Mouse (Mus musculus) hindbrain, embryonic 10.5 days (tissue): Measurements from ENCODE around the gene Gm20671. TPM values are rescaled to one million over a fixed set of nuclear protein-coding genes. Genes with fewer than 3 reads are reported as not detected.
"Not testable (repeated sequence)": the region's sequence is repeated elsewhere in the genome, so short reads cannot be mapped to it uniquely, and the experiment has no call there.

Experiments
- DNase-seq: peaks from one replicate; pipeline ENCODE4 v3.0.0-alpha.2; 2017; ENCODE audit warnings: low spot score
- H3K27ac ChIP-seq: fragments of 300-500 bp; sonication (generic); 2 replicates; pipeline ENCODE4 v1.5.1; 2016; ENCODE audit warnings: mild to moderate bottlenecking, moderate library complexity
- H3K27me3 ChIP-seq: fragments of 300-500 bp; sonication (generic); 2 replicates; pipeline ENCODE4 v1.6.1; 2016; ENCODE audit warnings: mild to moderate bottlenecking; ENCODE audit not compliant: poor library complexity, insufficient read depth, severe bottlenecking
- H3K36me3 ChIP-seq: fragments of 300-500 bp; sonication (generic); 2 replicates; pipeline ENCODE4 v1.6.1; 2016; ENCODE audit warnings: mild to moderate bottlenecking, moderate library complexity
- H3K4me1 ChIP-seq: fragments of 300-500 bp; sonication (generic); replicated peaks from 2 replicates; pipeline ENCODE4 v1.6.1; 2016; ENCODE audit warnings: mild to moderate bottlenecking
- H3K4me3 ChIP-seq: fragments of 300-500 bp; sonication (generic); 2 replicates; pipeline ENCODE4 v1.5.1; 2016; ENCODE audit warnings: mild to moderate bottlenecking, moderate library complexity
- H3K9me3 ChIP-seq: fragments of 300-500 bp; sonication (generic); 2 replicates; pipeline ENCODE4 v1.6.1; 2016; ENCODE audit warnings: mild to moderate bottlenecking, moderate library complexity
- WGBS: fragments of 180-500 bp; shearing (Covaris S2); methylation state at CpG from one replicate; pipeline ENCODE4 v1.1.7; 2016; 5-methylcytosine and 5-hydroxymethylcytosine counted together
- polyA plus RNA-seq: library from polyadenylated mRNA; unstranded; fragments of >200 nt; fragmentation: Nextera tagmentation; extraction: Ambion mirVana; gene quantifications from 2 replicates; pipeline ENCODE4 v1.2.1, GENCODE M21; 2016

Gene Gm20671
- polyA plus RNA-seq, 1 experiment from 2014 or later: not detected

DNA sequence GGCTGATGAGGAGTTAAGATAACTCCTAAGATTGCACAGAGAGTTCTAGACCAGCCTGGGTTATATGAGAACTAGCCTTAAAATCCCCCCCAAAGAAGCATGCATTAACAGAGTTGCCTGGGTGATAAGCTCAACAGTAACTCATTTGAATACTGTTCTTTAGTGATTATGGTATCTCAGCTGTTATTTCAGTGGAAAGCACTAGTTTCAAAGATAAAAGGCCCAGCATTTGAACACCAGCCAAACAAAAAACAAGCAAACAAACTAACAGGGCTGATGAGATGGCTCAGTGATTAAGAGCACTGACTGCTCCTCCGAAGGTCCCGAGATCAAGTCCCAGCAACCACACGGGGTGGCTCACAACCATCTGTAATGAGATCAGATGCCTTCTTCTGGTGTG is 22.3 kb upstream of the Gm20671 start:
- H3K9me3 ChIP-seq: no peaks in the 10 kb centered on the region
- H3K4me1 ChIP-seq: peaks cover 26% of the 10 kb centered on the region
- DNase-seq: no peak
- 97% methylated on average over 3 of the region's 3 CpGs for WGBS
- no peak overlapping the region for H3K27ac ChIP-seq
- no peak overlapping the region for H3K4me3 ChIP-seq
- H3K36me3 ChIP-seq: peaks cover 74% of the 10 kb centered on the region
- no peaks in the 10 kb centered on the region for H3K27me3 ChIP-seq

DNA sequence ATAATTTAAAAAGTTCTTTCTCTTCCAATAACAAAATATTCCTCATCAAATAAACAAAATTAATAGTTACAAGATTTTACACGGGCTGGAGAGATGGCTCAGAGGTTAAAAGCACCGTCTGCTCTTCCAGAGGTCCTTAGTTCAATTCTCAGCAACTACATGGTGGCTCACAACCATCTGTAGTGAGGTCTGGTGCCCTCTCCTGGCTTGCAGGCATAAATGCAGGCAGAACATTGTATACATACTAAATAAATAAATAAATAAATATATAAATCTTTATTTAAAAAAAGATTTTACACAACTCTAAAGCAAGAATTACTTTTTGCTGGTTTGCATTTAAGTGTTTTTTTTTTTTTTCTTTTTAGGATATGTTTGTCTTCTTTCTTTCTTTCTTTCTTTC is 13.1 kb upstream of the Gm20671 start:
- Histone ChIP-seq H3K27me3 (no peaks in the 10 kb centered on the region), H3K4me3 (no peak overlapping the region), H3K4me1 (no peaks in the 10 kb centered on the region), H3K27ac (no peak overlapping the region), H3K36me3 (peaks cover 97% of the 10 kb centered on the region), H3K9me3 (no peaks in the 10 kb centered on the region)
- no peak for DNase-seq
- 93% methylated on average over 2 of the region's 2 CpGs for WGBS

DNA sequence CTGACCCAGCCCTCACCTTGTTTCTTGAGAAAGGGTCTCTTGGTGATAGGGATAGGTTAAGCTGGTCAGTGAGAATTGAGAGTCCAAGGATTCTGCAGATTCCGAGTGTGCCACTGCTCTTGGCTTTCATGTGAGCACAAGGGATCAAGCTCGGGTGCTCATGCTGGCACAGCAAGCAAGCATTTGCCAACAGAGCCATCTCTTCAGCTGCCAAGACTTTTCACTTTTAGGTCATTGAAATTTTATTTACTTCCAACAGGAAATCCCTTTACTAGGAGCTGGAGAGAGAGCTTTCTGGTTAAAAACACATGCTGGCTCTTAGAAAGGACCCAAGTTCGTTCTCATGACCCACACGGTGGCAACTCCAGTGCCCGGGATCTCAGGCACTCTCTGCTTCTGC is 10.1 kb upstream of the Gm20671 start:
- Histone ChIP-seq H3K9me3 (no peaks in the 10 kb centered on the region), H3K4me3 (no peak overlapping the region), H3K4me1 (no peaks in the 10 kb centered on the region), H3K27ac (no peak overlapping the region), H3K36me3 (peaks cover 95% of the 10 kb centered on the region), H3K27me3 (no peaks in the 10 kb centered on the region)
- no peak for DNase-seq
- 94% methylated on average over 5 of the region's 5 CpGs for WGBS

DNA sequence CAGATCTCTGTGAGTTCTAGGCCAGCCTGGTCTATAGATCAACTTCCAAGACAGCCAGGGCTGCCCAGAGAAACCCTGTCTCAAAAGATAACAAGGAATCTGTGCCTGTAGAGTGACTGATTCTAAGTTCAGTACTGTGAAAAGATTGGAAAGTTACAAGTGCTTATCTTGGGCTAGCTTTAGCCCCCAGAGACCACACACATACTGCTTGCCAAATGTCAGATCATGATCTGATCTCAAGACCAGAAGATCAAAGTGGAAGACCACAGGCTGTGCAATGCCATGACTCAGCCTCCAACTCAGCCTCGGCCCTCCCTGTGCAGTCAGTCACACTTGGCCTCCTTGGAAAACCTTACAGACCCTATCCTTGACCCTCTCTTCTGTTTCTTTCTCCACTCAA is 7.6 kb upstream of the Gm20671 start:
- H3K27me3 ChIP-seq: no peaks in the 10 kb centered on the region
- 91% methylated on average over 1 of the region's 1 CpGs for WGBS
- no peak overlapping the region for H3K4me3 ChIP-seq
- no peak overlapping the region for H3K27ac ChIP-seq
- no peaks in the 10 kb centered on the region for H3K9me3 ChIP-seq
- H3K36me3 ChIP-seq: peaks cover 96% of the 10 kb centered on the region
- no peak for DNase-seq
- no peaks in the 10 kb centered on the region for H3K4me1 ChIP-seq

DNA sequence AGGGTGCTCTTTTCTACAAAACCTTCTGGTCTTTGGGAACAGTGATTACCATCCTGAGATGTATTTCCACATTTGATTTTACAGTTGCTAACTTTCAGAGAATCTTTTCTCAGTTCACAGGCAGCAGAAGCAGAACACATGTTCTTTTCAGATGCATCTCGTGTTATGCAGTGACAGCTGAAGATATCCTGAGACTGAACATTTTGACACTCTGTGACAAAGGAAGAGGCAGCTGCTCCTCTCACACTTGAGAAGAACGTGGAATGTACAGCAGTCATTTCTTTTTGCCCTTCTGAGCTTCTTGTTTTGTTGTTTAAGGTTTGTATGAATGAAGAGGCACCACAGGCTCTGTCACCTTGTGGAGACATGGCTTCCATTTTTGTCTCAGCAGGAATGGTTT is 3.1 kb upstream of the Gm20671 start:
- no peaks in the 10 kb centered on the region for H3K4me1 ChIP-seq
- no peaks in the 10 kb centered on the region for H3K27me3 ChIP-seq
- H3K4me3 ChIP-seq: no peak overlapping the region
- no peaks in the 10 kb centered on the region for H3K9me3 ChIP-seq
- DNase-seq: no peak
- H3K27ac ChIP-seq: no peak overlapping the region
- H3K36me3 ChIP-seq: peaks cover 96% of the 10 kb centered on the region
- WGBS: 93% methylated on average over 2 of the region's 2 CpGs

DNA sequence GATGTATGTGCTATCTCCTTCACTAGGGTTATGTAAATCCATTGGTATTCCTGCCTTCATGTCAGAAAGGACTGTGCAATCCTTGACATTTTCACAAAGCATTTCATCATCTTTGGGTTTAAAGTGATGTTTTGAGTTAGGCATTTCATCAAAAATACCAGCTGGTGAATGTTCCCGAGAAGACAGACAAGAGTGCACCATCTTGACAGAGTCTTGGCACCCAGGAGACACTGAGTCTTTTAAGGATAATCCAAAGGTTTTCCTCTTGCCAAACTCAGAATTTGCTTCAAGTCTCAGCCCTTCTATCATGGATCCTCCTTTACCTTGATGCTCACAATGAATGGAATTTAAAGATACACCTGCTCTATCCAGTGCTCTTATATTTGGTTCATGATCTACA is 1.9 kb upstream of the Gm20671 start:
- not testable (repeated sequence) for DNase-seq, H3K4me1 ChIP-seq, H3K27ac ChIP-seq, H3K9me3 ChIP-seq, H3K4me3 ChIP-seq, H3K27me3 ChIP-seq
- H3K36me3 ChIP-seq: peaks cover 83% of the 10 kb centered on the region
- 92% methylated on average over 1 of the region's 1 CpGs for WGBS

DNA sequence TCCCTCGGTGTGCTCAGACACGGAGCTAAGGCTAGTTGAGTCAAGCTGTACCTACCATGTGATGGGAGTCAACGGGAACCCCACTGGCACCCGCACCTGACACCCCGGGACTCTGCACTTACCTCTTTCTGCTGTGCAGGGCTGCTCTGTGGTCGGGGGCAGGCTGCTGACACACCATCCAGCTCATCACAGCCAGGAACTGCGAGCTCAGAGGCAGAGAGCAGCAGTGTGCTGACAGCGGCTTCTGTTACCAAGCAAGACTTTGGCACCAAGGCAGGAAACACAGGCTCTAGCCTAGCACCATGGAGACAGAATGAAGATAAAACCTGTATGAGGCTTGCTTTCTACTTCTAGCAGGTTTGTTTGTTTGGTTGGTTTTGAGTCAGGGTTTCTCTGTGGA is 6.4 kb downstream of the Gm20671 start:
- Histone ChIP-seq H3K4me3 (no peak overlapping the region), H3K4me1 (no peaks in the 10 kb centered on the region), H3K36me3 (peaks cover 86% of the 10 kb centered on the region), H3K9me3 (no peaks in the 10 kb centered on the region), H3K27ac (no peak overlapping the region), H3K27me3 (no peaks in the 10 kb centered on the region)
- 95% methylated on average over 8 of the region's 8 CpGs for WGBS
- no peak for DNase-seq

DNA sequence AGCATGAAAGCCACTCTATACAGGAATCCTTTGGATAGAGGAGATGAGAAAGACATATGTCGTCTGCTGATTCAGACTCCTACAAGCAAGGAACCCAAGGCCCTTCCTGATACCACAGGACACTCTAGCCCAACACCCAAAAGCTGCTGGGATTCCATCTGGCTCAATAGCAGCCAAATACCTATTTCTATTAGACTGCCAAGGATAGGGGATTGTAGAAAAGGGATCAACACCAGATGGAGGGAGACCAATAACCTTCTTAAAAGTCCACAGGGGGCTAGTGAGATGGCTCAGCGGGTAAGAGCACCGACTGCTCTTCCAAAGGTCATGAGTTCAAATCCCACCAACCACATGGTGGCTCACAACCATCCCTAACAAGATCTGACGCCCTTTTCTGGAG is 11.5 kb downstream of the Gm20671 start:
- H3K4me1 ChIP-seq: no peaks in the 10 kb centered on the region
- WGBS: 92% methylated on average over 4 of the region's 4 CpGs
- peaks cover 86% of the 10 kb centered on the region for H3K36me3 ChIP-seq
- DNase-seq: no peak
- H3K27ac ChIP-seq: no peak overlapping the region
- H3K4me3 ChIP-seq: no peak overlapping the region
- no peaks in the 10 kb centered on the region for H3K27me3 ChIP-seq
- H3K9me3 ChIP-seq: no peaks in the 10 kb centered on the region

DNA sequence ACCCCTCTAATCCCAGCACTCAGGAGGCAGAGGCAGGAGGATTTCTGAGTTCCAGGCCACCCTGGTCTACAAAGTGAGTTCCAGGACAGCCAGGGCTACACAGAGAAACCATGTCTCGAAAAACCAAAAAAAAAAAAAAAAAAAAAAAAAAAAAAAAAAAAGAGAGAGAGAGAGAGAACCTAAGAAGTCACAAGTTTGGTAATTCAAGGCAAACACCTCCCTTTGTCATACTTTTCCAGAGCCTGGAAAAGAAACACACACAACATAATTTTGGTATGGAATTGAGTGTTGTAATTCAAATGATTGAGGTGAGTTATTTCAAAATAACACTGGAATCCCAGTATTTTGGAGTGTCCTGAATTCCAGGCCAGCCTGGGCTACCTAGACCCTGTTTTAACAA is 40.5 kb downstream of the Gm20671 start:
- DNase-seq, H3K4me3 ChIP-seq, H3K27me3 ChIP-seq, H3K4me1 ChIP-seq, H3K27ac ChIP-seq, H3K9me3 ChIP-seq: not testable (repeated sequence)
- peaks cover 39% of the 10 kb centered on the region for H3K36me3 ChIP-seq
- WGBS: 80% methylated on average over 1 of the region's 1 CpGs

DNA sequence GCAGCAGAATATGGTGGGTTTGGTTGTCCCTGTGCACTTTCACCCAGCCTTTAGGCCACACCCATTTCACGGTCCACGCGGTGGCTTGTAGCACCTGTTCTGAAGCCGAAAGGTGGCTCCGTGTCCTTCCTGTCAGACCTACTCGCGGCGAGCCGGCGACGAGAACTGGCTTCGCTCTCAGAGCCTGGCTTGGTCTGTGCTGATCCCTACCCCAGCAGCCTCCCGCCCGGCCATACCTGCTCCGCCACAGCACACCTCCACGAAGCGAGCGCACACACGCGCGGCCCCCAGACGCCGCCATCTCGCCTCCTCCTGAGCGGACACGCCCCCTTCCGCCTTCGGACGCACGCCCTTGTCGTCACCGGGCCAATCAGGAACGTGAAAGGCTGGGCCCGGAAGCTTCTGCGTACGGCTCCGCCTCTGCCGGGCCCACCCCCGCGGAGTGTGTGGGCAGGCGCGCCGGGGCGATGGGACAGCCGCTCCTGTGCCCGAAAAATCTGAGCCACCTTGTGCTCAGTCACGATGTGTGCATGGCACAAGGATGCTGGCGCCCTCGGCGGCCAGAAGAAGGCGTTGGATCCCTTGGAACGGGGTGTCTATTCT is 41.5 kb downstream of the Gm20671 start, which contains the start of gene Pisd:
Pisd (minus strand) TSS at position 334 of the 603 bp plus-strand sequence.
- H3K9me3 ChIP-seq: no peaks in the 10 kb centered on the region
- peaks cover 39% of the 10 kb centered on the region for H3K36me3 ChIP-seq
- WGBS: under 1% methylated on average over 52 of the region's 52 CpGs
- no peaks in the 10 kb centered on the region for H3K27me3 ChIP-seq
- peak; percentile 92 for DNase-seq
- peak within 1 kb of the TSS; percentile 80 for H3K27ac ChIP-seq
- peaks cover 5% of the 10 kb centered on the region for H3K4me1 ChIP-seq
- H3K4me3 ChIP-seq: peak within 1 kb of the TSS; percentile 70

DNA sequence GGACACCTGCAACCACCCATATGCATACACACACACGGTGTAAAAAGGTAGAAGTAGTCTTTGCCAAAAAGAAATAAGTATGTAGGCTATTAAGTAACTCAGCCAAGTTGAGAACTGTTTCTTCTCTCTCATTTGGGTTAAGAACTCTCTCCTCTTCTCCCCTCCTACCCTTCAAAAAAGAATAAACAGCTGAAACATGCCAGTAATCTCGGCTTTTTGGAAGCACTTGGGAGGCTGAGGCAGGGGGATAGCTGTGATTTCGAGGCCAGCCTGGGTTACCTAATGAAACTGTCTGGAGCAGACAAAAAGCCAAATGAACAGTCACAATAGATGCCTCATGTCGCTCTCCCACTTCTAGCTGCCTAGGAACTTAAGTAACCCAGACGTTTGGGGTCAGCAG is 42.2 kb downstream of the Gm20671 start:
- no peak for DNase-seq
- peak overlapping the region; percentile 70 for H3K4me3 ChIP-seq
- 32% methylated on average over 5 of the region's 5 CpGs for WGBS
- H3K27me3 ChIP-seq: no peaks in the 10 kb centered on the region
- H3K27ac ChIP-seq: 0 out of 2 replicates have a peak overlapping the region, but pooled peaks have one; percentile 80
- peaks cover 5% of the 10 kb centered on the region for H3K4me1 ChIP-seq
- peaks cover 34% of the 10 kb centered on the region for H3K36me3 ChIP-seq
- no peaks in the 10 kb centered on the region for H3K9me3 ChIP-seq

DNA sequence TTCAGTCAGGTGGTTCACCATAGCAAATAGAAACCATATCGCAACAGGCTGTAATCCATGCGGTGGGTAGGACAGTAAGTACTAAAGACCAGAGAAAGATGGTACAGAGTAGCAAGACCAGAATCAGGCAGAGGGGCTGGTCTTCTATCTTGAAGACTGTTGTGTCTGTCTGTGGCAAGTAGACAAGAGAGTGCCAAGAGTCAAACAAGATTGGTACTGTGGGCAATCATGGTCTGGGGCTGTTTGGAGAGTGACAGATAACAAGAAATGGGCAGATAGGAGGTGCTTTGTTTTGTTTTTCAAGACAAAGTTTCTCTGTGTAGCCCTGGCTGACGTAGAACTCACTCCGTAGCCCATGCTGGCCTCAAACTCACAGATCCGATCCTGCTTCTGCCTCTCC is 45.3 kb downstream of the Gm20671 start:
- H3K36me3 ChIP-seq: peaks cover 16% of the 10 kb centered on the region
- no peaks in the 10 kb centered on the region for H3K27me3 ChIP-seq
- peaks cover 5% of the 10 kb centered on the region for H3K4me1 ChIP-seq
- no peak for DNase-seq
- 93% methylated on average over 5 of the region's 5 CpGs for WGBS
- H3K27ac ChIP-seq: no peak overlapping the region
- H3K9me3 ChIP-seq: no peaks in the 10 kb centered on the region
- no peak overlapping the region for H3K4me3 ChIP-seq

DNA sequence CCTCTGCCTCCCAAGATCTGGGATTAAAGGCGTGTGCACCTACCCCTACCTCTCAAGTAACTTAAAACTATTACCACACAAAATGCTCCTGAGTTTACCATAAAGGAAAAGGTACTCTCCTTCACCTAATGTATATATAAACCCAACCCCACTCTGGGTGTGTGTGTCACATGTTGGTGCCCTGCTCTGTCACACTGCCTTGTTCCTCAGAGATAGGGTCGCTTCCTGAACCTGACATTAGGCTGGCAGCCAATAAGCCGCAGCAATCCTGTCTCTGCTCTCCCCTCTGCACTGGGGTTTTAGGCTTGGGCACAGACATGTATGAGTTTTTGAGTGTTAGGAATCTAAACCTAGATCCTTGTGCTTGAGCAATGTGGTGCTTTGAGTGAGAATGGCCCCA is 48.7 kb downstream of the Gm20671 start:
- WGBS: 90% methylated on average over 3 of the region's 3 CpGs
- Histone ChIP-seq H3K4me3 (no peak overlapping the region), H3K36me3 (peaks cover 29% of the 10 kb centered on the region), H3K9me3 (no peaks in the 10 kb centered on the region), H3K27me3 (no peaks in the 10 kb centered on the region), H3K27ac (no peak overlapping the region), H3K4me1 (peaks cover 2% of the 10 kb centered on the region; the same call in 1 of the 2 replicates)
- no peak for DNase-seq

DNA sequence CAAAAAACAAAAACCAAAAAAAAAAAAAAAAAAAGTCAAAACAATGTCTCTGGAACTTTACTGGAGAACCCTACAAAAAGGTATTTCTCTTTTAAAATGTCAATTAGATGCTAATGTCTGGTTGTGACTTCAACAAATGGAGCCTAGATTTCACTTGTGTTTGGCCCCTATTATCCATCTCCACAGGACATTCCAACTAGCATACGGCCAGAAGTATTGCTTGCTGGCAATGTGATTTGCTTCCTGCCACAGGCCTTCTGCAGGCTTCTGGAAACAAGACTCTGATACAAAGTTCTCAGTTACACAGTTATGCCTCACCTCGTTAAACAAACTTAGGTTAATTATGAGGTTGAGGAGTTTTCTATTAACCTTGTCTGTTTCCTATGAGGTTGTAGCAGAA is 54.5 kb downstream of the Gm20671 start:
- H3K36me3 ChIP-seq: peaks cover 42% of the 10 kb centered on the region
- DNase-seq: no peak
- H3K27ac ChIP-seq: no peak overlapping the region
- 83% methylated on average over 2 of the region's 2 CpGs for WGBS
- no peak overlapping the region for H3K4me3 ChIP-seq
- peaks cover 2% of the 10 kb centered on the region; the same call in 1 of the 2 replicates for H3K4me1 ChIP-seq
- no peaks in the 10 kb centered on the region for H3K9me3 ChIP-seq
- no peaks in the 10 kb centered on the region for H3K27me3 ChIP-seq
